Mouse (Mus musculus) adrenal gland, adult 18-20 months (tissue): ENCODE measurements around the gene Hsd3b2. TPM values are rescaled to one million over a fixed set of nuclear protein-coding genes. Genes with fewer than 3 reads are reported as not detected.
"Not testable (repeated sequence)": the region's sequence is repeated elsewhere in the genome, so short reads cannot be mapped to it uniquely, and the experiment has no call there.

ENCODE experiments used
- DNase-seq, 2 experiments: peaks; one replicate each; pipeline ENCODE4 v3.0.0; 2021 to 2022; ENCODE audit warnings: low spot score in 2 of 2
- long read RNA-seq, 2 experiments: library from polyadenylated mRNA; stranded (forward); transcript quantifications; one replicate each; pipeline ENCODE4 v2.0.0; 2021
- total RNA-seq, 2 experiments: library from RNA; stranded (reverse); gene quantifications; 1 replicate in 1 of 2; 2 replicates in 1 of 2; pipeline ENCODE4 v1.2.3; 2021

Gene Hsd3b2
- not detected for total RNA-seq
- long read RNA-seq, experiment 1, result 0 reads
- long read RNA-seq, experiment 2, result 0 reads

GRCm38 (mm10) chr3:98724376-98724775 is at the start of gene Hsd3b2:
Hsd3b2 (minus strand) TSS chr3:98724543.
- no peak for DNase-seq

GRCm38 (mm10) chr3:98764155-98764554 is 39.8 kb upstream of the Hsd3b2 start:
- no peak for DNase-seq

GRCm38 (mm10) chr3:98756836-98757235 is 32.5 kb upstream of the Hsd3b2 start:
- no peak for DNase-seq

GRCm38 (mm10) chr3:98752171-98752570 is 27.8 kb upstream of the Hsd3b2 start:
- no peak for DNase-seq

GRCm38 (mm10) chr3:98741043-98741442 is 16.7 kb upstream of the Hsd3b2 start:
- not testable (repeated sequence) for DNase-seq

GRCm38 (mm10) chr3:98734340-98734739 is 10.0 kb upstream of the Hsd3b2 start:
- no peak for DNase-seq

- no peak for DNase-seq
These were observed 9.4 kb upstream of the Hsd3b2 start for GRCm38 (mm10) chr3:98733724-98734123.

GRCm38 (mm10) chr3:98726281-98726680 is 1.9 kb upstream of the Hsd3b2 start:
- no peak for DNase-seq

GRCm38 (mm10) chr3:98720740-98721139 is 3.6 kb downstream of the Hsd3b2 start:
- DNase-seq, result no peak

- no peak for DNase-seq
These were observed 41.9 kb downstream of the Hsd3b2 start for GRCm38 (mm10) chr3:98682401-98682800.

- no peak for DNase-seq
These were observed 43.6 kb downstream of the Hsd3b2 start for GRCm38 (mm10) chr3:98680786-98681185.

Other genes starting within 250 kb of the Hsd3b2 start
- gene Hsd3b4, start 214.0 kb downstream of the Hsd3b2 start, total RNA-seq, result not detected
- gene Gm10681, start 135.7 kb downstream of the Hsd3b2 start, total RNA-seq, result not detected
- not detected for gene Hsd3b5, start 94.3 kb downstream of the Hsd3b2 start, total RNA-seq
- gene Hsd3b3, start 38.6 kb upstream of the Hsd3b2 start, total RNA-seq, result not detected
- 100 to 1,000 TPM in 1 of 2 experiments, 10 to 100 TPM in 1; 78.7 to 201 TPM for gene Hsd3b6, start 89.9 kb upstream of the Hsd3b2 start, total RNA-seq
- over 10,000 TPM in 1 of 2 experiments, 1,000 to 10,000 TPM in 1; 7,764 to 16,960 TPM for gene Hsd3b1, start 135.3 kb upstream of the Hsd3b2 start, total RNA-seq
- gene Hao2, start 168.7 kb upstream of the Hsd3b2 start, total RNA-seq, result 100 to 1,000 TPM; 331 to 334 TPM